ENCODE assay signal across 21 mouse cellular contexts in genomic region chr10:116475725-116476124, GRCm38 (mm10). TPM values are rescaled to one million over a fixed set of nuclear protein-coding genes. Genes with fewer than 3 reads are reported as not detected.
A peak's percentile ranks its signal among the peaks of the same experiment; 100 is the strongest.
DNase-seq lines count a peak whose midpoint lies in the region; ATAC-seq lines count a peak whose summit lies in the region.
"Had no signal": no experiment of that assay in that cellular context is flagged by ENCODE, and none has a peak within 500 bp of the region (broad histone marks: within the 10 kb centered on the region; RNA-seq: fewer than 3 reads in every experiment).

No protein-coding gene starts in this region.

- ATAC-seq in hindbrain, embryonic 14.5 days (ENCODE audit: low FRiP score): no peak
- no peak for ATAC-seq in hindbrain, embryonic 11.5 days (ENCODE audit: low FRiP score)
- ATAC-seq in neural tube, embryonic 12.5 days (ENCODE audit: low FRiP score, low read depth): no peak
- ATAC-seq: midbrain, embryonic 16.5 days had no signal

- H3K4me1 ChIP-seq in hindbrain, embryonic 14.5 days (replicated peaks; ENCODE audit: control insufficient read depth, insufficient read depth, low read length): peaks cover 23% of the 10 kb centered on the region
- no peaks in the 10 kb centered on the region for H3K4me1 ChIP-seq in hindbrain, embryonic 11.5 days (replicated peaks; ENCODE audit: control insufficient read depth, insufficient read depth, low read length)
- H3K4me1 ChIP-seq in neural tube, embryonic 12.5 days: peaks cover 21% of the 10 kb centered on the region

- H3K9me3 ChIP-seq in hindbrain, embryonic 14.5 days (ENCODE audit: control insufficient read depth, low read length): no peaks in the 10 kb centered on the region
- 0 out of 2 replicates have a peak, but pooled peaks cover 3% of the 10 kb centered on the region for H3K9me3 ChIP-seq in hindbrain, embryonic 11.5 days (ENCODE audit: control insufficient read depth, low read length)
- peaks cover 7% of the 10 kb centered on the region; the same call in 1 of the 2 replicates for H3K9me3 ChIP-seq in neural tube, embryonic 12.5 days
- H3K9me3 ChIP-seq: stomach, embryonic 15.5 days had no signal

- no peak for DNase-seq in hindbrain, embryonic 14.5 days (ENCODE audit: low spot score)
- DNase-seq in hindbrain, embryonic 11.5 days (ENCODE audit: low spot score): no peak
- DNase-seq in neural tube, embryonic 10.5 days (ENCODE audit: extremely low spot score, low spot score): no peak
- peak; percentile 39 for DNase-seq in induced T-regulatory cell, adult 2 months (ENCODE audit: low read depth)
- DNase-seq in lung, postnatal 4 days: no peak
- DNase-seq in lung, adult 18-20 months: no peak
- DNase-seq: adrenal gland, postnatal 14 days; cerebellum, adult 8-10 months; gastrocnemius, postnatal 36 days; kidney, adult 9 months; kidney, postnatal 14 days; layer of hippocampus, postnatal 36 days; liver; right cerebral cortex, postnatal 4 days; thymus, adult 18-20 months; thymus, postnatal 36 days had no signal

- H3K27ac ChIP-seq in hindbrain, embryonic 14.5 days: no peak overlapping the region
- no peak overlapping the region for H3K27ac ChIP-seq in hindbrain, embryonic 11.5 days (ENCODE audit: low read depth, low read length)
- H3K27ac ChIP-seq in neural tube, embryonic 12.5 days: no peak overlapping the region
- H3K27ac ChIP-seq: liver, embryonic 15.5 days; macrophage; stomach, embryonic 15.5 days had no signal

- no peak overlapping the region for H3K4me3 ChIP-seq in hindbrain, embryonic 14.5 days (replicated peaks; ENCODE audit: low read length)
- no peak overlapping the region for H3K4me3 ChIP-seq in hindbrain, embryonic 11.5 days (ENCODE audit: low read depth, low read length)
- no peak overlapping the region for H3K4me3 ChIP-seq in neural tube, embryonic 12.5 days
- H3K4me3 ChIP-seq: liver, embryonic 15.5 days; stomach, embryonic 15.5 days had no signal

- 74% methylated on average over 6 of the region's 6 CpGs for WGBS in hindbrain, embryonic 14.5 days
- 72% methylated on average over 6 of the region's 6 CpGs for WGBS in hindbrain, embryonic 11.5 days
- WGBS in neural tube, embryonic 12.5 days: 73% methylated on average over 6 of the region's 6 CpGs

- peak overlapping the region; percentile 92; the same call in 1 of the 2 replicates for H3K4me2 ChIP-seq in hindbrain, embryonic 14.5 days (replicated peaks)
- H3K4me2 ChIP-seq in hindbrain, embryonic 11.5 days (replicated peaks; ENCODE audit: low read depth, low read length): no peak overlapping the region
- peak overlapping the region; percentile 95; the same call in 1 of the 2 replicates for H3K4me2 ChIP-seq in neural tube, embryonic 12.5 days (replicated peaks)
- H3K4me2 ChIP-seq: liver, embryonic 15.5 days; stomach, embryonic 15.5 days had no signal

- H3K27me3 ChIP-seq in hindbrain, embryonic 14.5 days (ENCODE audit: control insufficient read depth, insufficient read depth, low read length): no peaks in the 10 kb centered on the region
- H3K27me3 ChIP-seq in hindbrain, embryonic 11.5 days (ENCODE audit: control insufficient read depth, insufficient read depth, low read length): no peaks in the 10 kb centered on the region
- H3K27me3 ChIP-seq in neural tube, embryonic 12.5 days (replicated peaks): no peaks in the 10 kb centered on the region

- H3K36me3 ChIP-seq in hindbrain, embryonic 14.5 days (replicated peaks; ENCODE audit: control insufficient read depth, insufficient read depth): no peaks in the 10 kb centered on the region; the same call in 1 of the 2 replicates
- H3K36me3 ChIP-seq in hindbrain, embryonic 11.5 days (ENCODE audit: control insufficient read depth, insufficient read depth, low read length): no peaks in the 10 kb centered on the region
- H3K36me3 ChIP-seq in neural tube, embryonic 12.5 days: no peaks in the 10 kb centered on the region
- H3K36me3 ChIP-seq: liver, embryonic 15.5 days; stomach, embryonic 15.5 days had no signal

- H3K9ac ChIP-seq in hindbrain, embryonic 14.5 days: no peak overlapping the region
- H3K9ac ChIP-seq in hindbrain, embryonic 11.5 days (ENCODE audit: low read depth, low read length): no peak overlapping the region
- no peak overlapping the region for H3K9ac ChIP-seq in neural tube, embryonic 12.5 days
- H3K9ac ChIP-seq: liver, embryonic 15.5 days; stomach, embryonic 15.5 days had no signal

RNA-seq across cellular contexts. Expression of gene Kcnmb4, which starts 2.0 kb away (rescaled TPM):
- polyA plus RNA-seq in hindbrain, embryonic 14.5 days (2014; fragmentation: Nextera tagmentation; extraction: Ambion mirVana): 33.6 and 42.0 TPM in 2 replicates
- polyA plus RNA-seq in hindbrain, embryonic 11.5 days (2014; fragmentation: Nextera tagmentation; extraction: Ambion mirVana): 13.7 and 17.0 TPM in 2 replicates
- polyA plus RNA-seq in neural tube, embryonic 12.5 days (2016; fragmentation: Nextera tagmentation; extraction: Ambion mirVana): 22.7 and 25.5 TPM in 2 replicates
- polyA plus RNA-seq: macrophage had no signal
